Mouse (Mus musculus) ES-E14 (cell line): Measurements from ENCODE around the gene Ttc5. TPM values are rescaled to one million over a fixed set of nuclear protein-coding genes. Genes with fewer than 3 reads are reported as not detected.

Experiments
- DNase-seq: peaks from one replicate; pipeline ENCODE4 v3.0.0-alpha.2; 2013; ENCODE audit warnings: low read depth, low spot score
- H3K27ac ChIP-seq: 2 replicates; pipeline ENCODE4 v1.5.1; 2012; ENCODE audit warnings: low read depth, mild to moderate bottlenecking, low read length, moderate library complexity, mixed read lengths; ENCODE audit not compliant: poor library complexity, insufficient read depth, severe bottlenecking
- H3K36me3 ChIP-seq: 2 replicates; pipeline ENCODE4 v1.6.1; 2012; ENCODE audit warnings: mild to moderate bottlenecking, low read length, moderate library complexity, mixed read lengths; ENCODE audit not compliant: control insufficient read depth, poor library complexity, insufficient read depth, severe bottlenecking
- H3K4me1 ChIP-seq, 2 experiments: fragments of 150-350 bp in 1 of 2; sonication (generic) in 1 of 2; 2 replicates each; pipeline ENCODE4 v1.6.1; 2012; ENCODE audit warnings: low read length in 2 of 2, mild to moderate bottlenecking in 1 of 2, mixed read lengths in 1 of 2; ENCODE audit not compliant: control insufficient read depth in 2 of 2, insufficient read depth in 2 of 2, poor library complexity in 1 of 2
- H3K4me3 ChIP-seq, 2 experiments: fragments of 150-350 bp in 1 of 2; sonication (generic) in 1 of 2; 2 replicates each; pipeline ENCODE4 v1.5.1; 2012; ENCODE audit warnings: low read length in 2 of 2, low read depth in 1 of 2, mild to moderate bottlenecking in 1 of 2, mixed read lengths in 1 of 2; ENCODE audit not compliant: insufficient read depth in 1 of 2, poor library complexity in 1 of 2, severe bottlenecking in 1 of 2
- H3K9ac ChIP-seq: 2 replicates; pipeline ENCODE4 v1.6.1; 2012; ENCODE audit warnings: low read depth, mild to moderate bottlenecking, low read length, mixed read lengths; ENCODE audit not compliant: poor library complexity, insufficient read depth, severe bottlenecking
- H3K9me3 ChIP-seq: fragments of 150-350 bp; sonication (generic); 2 replicates; pipeline ENCODE4 v1.6.1; 2012; ENCODE audit warnings: low read depth, mild to moderate bottlenecking, low read length; ENCODE audit not compliant: control insufficient read depth, insufficient read depth
- CHD2 ChIP-seq: IDR thresholded peaks from 2 replicates; pipeline ENCODE4 v1.6.1; 2014; ENCODE audit warnings: mild to moderate bottlenecking, low read depth, low read length, inconsistent platforms
- HCFC1 ChIP-seq: IDR thresholded peaks from 2 replicates; pipeline ENCODE4 v1.6.1; 2012; ENCODE audit warnings: low read length, inconsistent platforms, borderline replicate concordance; ENCODE audit not compliant: insufficient read depth
- MAFK ChIP-seq: IDR thresholded peaks from 2 replicates; pipeline ENCODE4 v1.6.1; 2014; ENCODE audit warnings: mild to moderate bottlenecking, low read depth, low read length, inconsistent platforms; ENCODE audit not compliant: insufficient read depth
- ZC3H11A ChIP-seq: IDR thresholded peaks from 2 replicates; pipeline ENCODE4 v1.6.1; 2012; ENCODE audit warnings: low read depth, mild to moderate bottlenecking, inconsistent platforms, low read length, borderline replicate concordance
- ZNF384 ChIP-seq: IDR thresholded peaks from 2 replicates; pipeline ENCODE4 v1.6.1; 2012; ENCODE audit warnings: low read depth, low read length, inconsistent platforms
- in situ Hi-C, 2 experiments: fragments of 600-800 bp; cut with MboI; formaldehyde crosslinking; loops; one replicate each; pipeline ENCODE4 v1.15.1; 2025; ENCODE audit warnings: low sequenced_read_pairs in 2 of 2, inconsistent platforms in 1 of 2; ENCODE audit not compliant: unreplicated experiment in 2 of 2
- total RNA-seq: library from RNA; depleted of rRNA; stranded (reverse); fragments of 300-350 nt; gene quantifications from 2 replicates; pipeline ENCODE4 v1.2.3, GENCODE M21; 2012

Gene Ttc5
- total RNA-seq, 1 experiment = 28.4 TPM

DNA sequence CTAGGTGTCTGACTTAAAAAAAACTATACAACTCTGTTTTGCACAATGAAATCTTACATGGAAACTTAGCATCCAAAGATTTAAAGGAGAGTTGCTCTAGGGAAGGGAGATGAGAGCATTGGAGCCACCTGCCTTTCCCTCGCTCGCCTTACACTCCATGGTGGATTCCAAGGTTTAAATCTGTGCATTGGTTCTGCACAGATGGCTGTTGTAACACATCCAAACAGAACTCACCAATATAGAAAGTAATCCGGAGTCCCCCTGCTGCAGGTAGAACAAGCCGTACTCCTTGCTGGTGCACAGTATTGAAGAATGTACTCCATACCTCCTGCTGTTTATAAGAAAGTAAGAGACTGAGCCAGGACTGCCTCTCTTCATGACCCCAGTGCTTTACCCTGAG, 41.3 kb upstream of the Ttc5 start:
- in situ Hi-C loops = loop anchor here (10.0 to 25.0 kb wide), 2 partner anchors 236 to 238 kb away; partner anchors contain the start of genes Olfr750 (in 1 of the 2), Rnase11 (in 1 of the 2) and Rnase12 (in 1 of the 2)
- H3K9me3 ChIP-seq = no peaks in the 10 kb centered on the region
- TF ChIP-seq HCFC1 = no peak
- no peak for TF ChIP-seq CHD2
- TF ChIP-seq ZC3H11A = no peak
- TF ChIP-seq ZNF384 = no peak
- TF ChIP-seq MAFK = no peak

GRCm38 (mm10) chr14:50824219-50824618, 38.9 kb upstream of the Ttc5 start:
- Histone ChIP-seq H3K36me3 (peaks cover 13% of the 10 kb centered on the region), H3K9ac (no peak overlapping the region), H3K9me3 (no peaks in the 10 kb centered on the region), H3K4me3 (no peak overlapping the region), H3K27ac (no peak overlapping the region), H3K4me1 (no peaks in the 10 kb centered on the region)
- TF ChIP-seq HCFC1 = no peak
- no peak for TF ChIP-seq MAFK
- TF ChIP-seq ZC3H11A = no peak
- TF ChIP-seq ZNF384 = no peak
- no peak for TF ChIP-seq CHD2
- in situ Hi-C loops = loop anchor here in 1 of 2 experiments (10.0 kb wide), 1 partner anchor 241 kb away; no protein-coding TSS in a partner anchor
- no peak for DNase-seq

More for the DNA sequence above, 41.3 kb upstream of the Ttc5 start:
- Histone ChIP-seq H3K36me3 (peaks cover 4% of the 10 kb centered on the region), H3K27ac (no peak overlapping the region), H3K9ac (no peak overlapping the region), H3K4me3 (no peak overlapping the region), H3K4me1 (no peaks in the 10 kb centered on the region; a peak in 1 of 4 replicates)
- DNase-seq = no peak

DNA sequence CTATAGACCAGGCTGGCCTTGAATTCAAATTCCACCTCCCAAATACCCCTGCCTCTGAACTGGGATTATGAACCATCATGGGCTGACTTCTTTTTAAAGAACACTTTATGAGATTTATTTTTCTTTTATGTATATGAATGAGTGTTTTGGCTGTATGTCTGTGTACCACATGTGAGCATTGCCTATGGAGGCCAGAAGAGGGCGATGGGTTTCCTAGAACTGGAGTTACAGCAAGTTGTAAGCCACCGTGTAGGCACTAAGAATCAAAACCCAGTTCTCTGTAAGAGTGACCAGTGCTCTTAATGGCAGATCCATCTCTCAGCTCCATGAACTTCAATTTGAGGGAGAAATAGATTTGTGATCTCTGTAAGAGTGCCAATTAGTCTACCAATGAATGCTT, 37.9 kb upstream of the Ttc5 start:
- H3K9ac ChIP-seq = no peak overlapping the region
- TF ChIP-seq ZC3H11A (no peak), CHD2 (no peak), HCFC1 (no peak), ZNF384 (no peak), MAFK (no peak)
- H3K9me3 ChIP-seq = no peaks in the 10 kb centered on the region
- no peak overlapping the region for H3K4me3 ChIP-seq
- no peak overlapping the region for H3K27ac ChIP-seq
- no peak for DNase-seq
- in situ Hi-C loops = loop anchor here in 1 of 2 experiments (10.0 kb wide), 1 partner anchor 242 kb away; no protein-coding TSS in a partner anchor
- H3K36me3 ChIP-seq = peaks cover 15% of the 10 kb centered on the region
- H3K4me1 ChIP-seq = no peaks in the 10 kb centered on the region

GRCm38 (mm10) chr14:50813060-50813459, 27.7 kb upstream of the Ttc5 start:
- TF ChIP-seq CHD2 (no peak), HCFC1 (no peak)
- in situ Hi-C loops = no loop called here
- no peak overlapping the region for H3K27ac ChIP-seq
- H3K36me3 ChIP-seq = peaks cover 30% of the 10 kb centered on the region
- no peak overlapping the region for H3K4me3 ChIP-seq
- DNase-seq = no peak
- H3K4me1 ChIP-seq = peaks cover 2 to 5% of the 10 kb centered on the region in 2 experiments; a peak in 3 of 4 replicates
- no peak overlapping the region for H3K9ac ChIP-seq
- no peaks in the 10 kb centered on the region for H3K9me3 ChIP-seq
